Mouse (Mus musculus): ENCODE data around the gene Yif1a. TPM values are rescaled to one million over a fixed set of nuclear protein-coding genes. Genes with fewer than 3 reads are reported as not detected.

Gene Yif1a
- total RNA-seq, 2 experiments from 2014 or later = 38.2 to 44.7 TPM

GRCm38 (mm10) chr19:5109659-5110453 lies 21.5 kb downstream of the Yif1a start:
- intact Hi-C loops (cut with DNase I) = no loop called here
- DNase-seq = no peak

GRCm38 (mm10) chr19:5113783-5114182 lies 25.4 kb downstream of the Yif1a start:
- no peak for DNase-seq
- intact Hi-C loops (cut with DNase I) = no loop called here

GRCm38 (mm10) chr19:5117494-5118383 lies 29.4 kb downstream of the Yif1a start:
- intact Hi-C loops (cut with DNase I) = loop anchor here (2.0 kb wide), 1 partner anchor 23 kb away; no protein-coding TSS in a partner anchor
- DNase-seq = peak; percentile 81 to 82

- intact Hi-C loops (cut with DNase I) = no loop called here
These were observed 30.0 kb downstream of the Yif1a start, which contains the start of gene Klc2 for GRCm38 (mm10) chr19:5118384-5118698. Gene Klc2, minus strand, starts transcription at chr19:5118560.

GRCm38 (mm10) chr19:5122492-5122891 lies 34.2 kb downstream of the Yif1a start:
- intact Hi-C loops (cut with DNase I) = no loop called here
- DNase-seq = no peak

More at GRCm38 (mm10) chr19:5118384-5118698, 30.0 kb downstream of the Yif1a start, which contains the start of gene Klc2:
- no peak for DNase-seq

- intact Hi-C loops (cut with DNase I) = no loop called here
- no peak for DNase-seq
These were observed 34.9 kb downstream of the Yif1a start for GRCm38 (mm10) chr19:5123241-5123640.

- DNase-seq = no peak
- intact Hi-C loops (cut with DNase I) = no loop called here
These were observed 35.8 kb downstream of the Yif1a start for GRCm38 (mm10) chr19:5124055-5124614.

- intact Hi-C loops (cut with DNase I) = no loop called here
- no peak for DNase-seq
These were observed 41.4 kb downstream of the Yif1a start for GRCm38 (mm10) chr19:5129770-5130169.

GRCm38 (mm10) chr19:5131237-5131636 lies 42.9 kb downstream of the Yif1a start:
- intact Hi-C loops (cut with DNase I) = no loop called here
- DNase-seq = no peak

- peak in 1 of 2 experiments; percentile 24 for DNase-seq
- intact Hi-C loops (cut with DNase I) = loop anchor here (2.0 kb wide), 1 partner anchor 23 kb away; no protein-coding TSS in a partner anchor
These were observed 51.3 kb downstream of the Yif1a start for GRCm38 (mm10) chr19:5139640-5140039.

Other genes with a start within 250 kb of the Yif1a start
- 10 to 100 TPM; 19.9 to 24.5 TPM for gene Ccs, start 249.2 kb upstream of the Yif1a start, total RNA-seq (2021)
- gene Ccdc87, start 249.2 kb upstream of the Yif1a start, total RNA-seq (2021) = not detected
- gene Ctsf, start 233.4 kb upstream of the Yif1a start, total RNA-seq (2021) = 10 to 100 TPM; 26.6 to 33.4 TPM
- gene Actn3, start 210.6 kb upstream of the Yif1a start, total RNA-seq (2021) = 1,000 to 10,000 TPM; 8,494 to 8,724 TPM
- 1 to 10 TPM; 2.2 to 2.6 TPM for gene Zdhhc24, start 209.9 kb upstream of the Yif1a start, total RNA-seq (2021)
- 1 to 10 TPM; 1.6 to 2.4 TPM for gene Bbs1, start 181.9 kb upstream of the Yif1a start, total RNA-seq (2021)
- gene Dpp3, start 160.3 kb upstream of the Yif1a start, total RNA-seq (2021) = 10 to 100 TPM; 16.5 to 17.5 TPM
- gene Peli3, start 145.4 kb upstream of the Yif1a start, total RNA-seq (2021) = 1 to 10 TPM; 1.3 to 1.4 TPM
- gene Mrpl11, start 126.4 kb upstream of the Yif1a start, total RNA-seq (2021) = 10 to 100 TPM; 56.3 to 58.7 TPM
- under 1 TPM in 1 of 2 experiments, not detected in 1; 0.07 TPM for gene Npas4, start 98.2 kb upstream of the Yif1a start, total RNA-seq (2021)
- gene Slc29a2, start 64.7 kb upstream of the Yif1a start, total RNA-seq (2021) = 1 to 10 TPM; 5.9 to 6.9 TPM
- 10 to 100 TPM; 20.5 to 20.8 TPM for gene B4gat1, start 49.7 kb upstream of the Yif1a start, total RNA-seq (2021)
- gene AC124502.3, start 49.6 kb upstream of the Yif1a start, total RNA-seq (2021) = under 1 TPM; 0.87 to 0.96 TPM
- gene Brms1, start 47.2 kb upstream of the Yif1a start, total RNA-seq (2021) = 10 to 100 TPM; 11.5 to 14.1 TPM
- 1 to 10 TPM in 1 of 2 experiments, under 1 TPM in 1; 0.52 to 1.3 TPM for gene Rin1, start 38.1 kb upstream of the Yif1a start, total RNA-seq (2021)
- gene Cd248, start 20.5 kb upstream of the Yif1a start, total RNA-seq (2021) = 10 to 100 TPM; 12.4 to 12.5 TPM
- gene Tmem151a, start 3.0 kb upstream of the Yif1a start, total RNA-seq (2021) = under 1 TPM in 1 of 2 experiments, not detected in 1; 0.22 TPM
- under 1 TPM in 1 of 2 experiments, not detected in 1; 0.25 TPM for gene Cnih2, start 10.0 kb downstream of the Yif1a start, total RNA-seq (2021)
- gene Rab1b, start 18.5 kb downstream of the Yif1a start, total RNA-seq (2021) = 100 to 1,000 TPM; 103 to 110 TPM
- 10 to 100 TPM; 53.0 to 56.6 TPM for gene Klc2, start 30.0 kb downstream of the Yif1a start, total RNA-seq (2021)
- 1 to 10 TPM; 5.0 to 6.3 TPM for gene Pacs1, start 184.6 kb downstream of the Yif1a start, total RNA-seq (2021)
- gene Sf3b2, start 206.9 kb downstream of the Yif1a start, total RNA-seq (2021) = 10 to 100 TPM; 63.4 to 65.9 TPM
- gene Gal3st3, start 209.8 kb downstream of the Yif1a start, total RNA-seq (2021) = under 1 TPM in 1 of 2 experiments, not detected in 1; 0.10 TPM
- gene Catsper1, start 247.2 kb downstream of the Yif1a start, total RNA-seq (2021) = not detected

Data from gastrocnemius, postnatal 36 days (tissue).